Mouse (Mus musculus) lung, embryonic 16.5 days (tissue): Measurements from ENCODE around the gene Hspg2. TPM values are rescaled to one million over a fixed set of nuclear protein-coding genes. Genes with fewer than 3 reads are reported as not detected.

Experiments
- ATAC-seq: fragments of 200-750 bp; cut with Nextera tagmentation; 2 replicates; pipeline ENCODE4 v1.8.0; 2017; ENCODE audit warnings: low read depth, mild to moderate bottlenecking, moderate library complexity
- H3K27ac ChIP-seq: fragments of 300-500 bp; sonication (generic); 2 replicates; pipeline ENCODE4 v1.5.1; 2014; ENCODE audit warnings: mild to moderate bottlenecking, control low read depth, low read length
- H3K27me3 ChIP-seq: fragments of 300-500 bp; sonication (generic); 2 replicates; pipeline ENCODE4 v1.6.1; 2014; ENCODE audit warnings: low read depth, low read length, mixed read lengths; ENCODE audit not compliant: control insufficient read depth, insufficient read depth
- H3K36me3 ChIP-seq: fragments of 300-500 bp; sonication (generic); 2 replicates; pipeline ENCODE4 v1.6.1; 2014; ENCODE audit warnings: low read length; ENCODE audit not compliant: control insufficient read depth, insufficient read depth
- H3K4me1 ChIP-seq: fragments of 300-500 bp; sonication (generic); replicated peaks from 2 replicates; pipeline ENCODE4 v1.6.1; 2014; ENCODE audit warnings: low read length, mixed read lengths; ENCODE audit not compliant: control insufficient read depth, insufficient read depth
- H3K4me2 ChIP-seq: fragments of 300-500 bp; sonication (generic); 2 replicates; pipeline ENCODE4 v1.6.1; 2014; ENCODE audit warnings: low read depth, low read length, control low read depth
- H3K4me3 ChIP-seq: fragments of 300-500 bp; sonication (generic); 2 replicates; pipeline ENCODE4 v1.5.1; 2014; ENCODE audit warnings: mild to moderate bottlenecking, low read length, control low read depth
- H3K9ac ChIP-seq: fragments of 300-500 bp; sonication (generic); 2 replicates; pipeline ENCODE4 v1.6.1; 2014; ENCODE audit warnings: low read length, control low read depth
- H3K9me3 ChIP-seq: fragments of 300-500 bp; sonication (generic); 2 replicates; pipeline ENCODE4 v1.6.1; 2016; ENCODE audit warnings: low read length; ENCODE audit not compliant: control insufficient read depth
- WGBS: fragments of 180-500 bp; shearing (Covaris S2); extraction: QIAGEN DNeasy Blood & Tissue Kit; methylation state at CpG from one replicate; pipeline ENCODE4 v1.1.7; 2014; 5-methylcytosine and 5-hydroxymethylcytosine counted together
- polyA plus RNA-seq: library from polyadenylated mRNA; unstranded; fragments of >200 nt; fragmentation: Nextera tagmentation; extraction: Ambion mirVana; gene quantifications from 2 replicates; pipeline ENCODE4 v1.2.1, GENCODE M21; 2015

The Hspg2 gene
- polyA plus RNA-seq, 1 experiment from 2014 or later: 35.2 TPM

GRCm38 (mm10) chr4:137502183-137502582 lies 33.6 kb downstream of the Hspg2 start:
- peaks cover 26% of the 10 kb centered on the region for H3K4me1 ChIP-seq
- no peaks in the 10 kb centered on the region for H3K27me3 ChIP-seq
- H3K36me3 ChIP-seq: peaks cover 5% of the 10 kb centered on the region

GRCm38 (mm10) chr4:137502801-137503200 lies 34.2 kb downstream of the Hspg2 start:
- WGBS: 75% methylated on average over 7 of the region's 7 CpGs
- Histone ChIP-seq H3K9me3 (no peaks in the 10 kb centered on the region), H3K4me1 (peaks cover 20% of the 10 kb centered on the region), H3K9ac (no peak overlapping the region), H3K36me3 (peaks cover 5% of the 10 kb centered on the region), H3K27ac (no peak overlapping the region), H3K4me2 (no peak overlapping the region), H3K4me3 (no peak overlapping the region), H3K27me3 (no peaks in the 10 kb centered on the region)
- ATAC-seq: no peak

More at GRCm38 (mm10) chr4:137502183-137502582, 33.6 kb downstream of the Hspg2 start:
- Histone ChIP-seq H3K9me3 (no peaks in the 10 kb centered on the region), H3K9ac (no peak overlapping the region), H3K4me2 (no peak overlapping the region), H3K4me3 (no peak overlapping the region), H3K27ac (no peak overlapping the region)
- 89% methylated on average over 10 of the region's 10 CpGs for WGBS
- no peak for ATAC-seq

- H3K27me3 ChIP-seq: no peaks in the 10 kb centered on the region
- H3K9ac ChIP-seq: no peak overlapping the region
- H3K4me2 ChIP-seq: no peak overlapping the region
- H3K4me1 ChIP-seq: peaks cover 12% of the 10 kb centered on the region
- ATAC-seq: peak; percentile 35
- H3K27ac ChIP-seq: no peak overlapping the region
- no peaks in the 10 kb centered on the region for H3K9me3 ChIP-seq
- peaks cover 9% of the 10 kb centered on the region for H3K36me3 ChIP-seq
- WGBS: 43% methylated on average over 6 of the region's 6 CpGs
- H3K4me3 ChIP-seq: no peak overlapping the region
These were observed 35.0 kb downstream of the Hspg2 start for GRCm38 (mm10) chr4:137503509-137503971.

GRCm38 (mm10) chr4:137506629-137507028 lies 38.1 kb downstream of the Hspg2 start:
- Histone ChIP-seq H3K27me3 (no peaks in the 10 kb centered on the region), H3K9me3 (no peaks in the 10 kb centered on the region), H3K4me2 (no peak overlapping the region), H3K9ac (no peak overlapping the region), H3K4me1 (peaks cover 5% of the 10 kb centered on the region), H3K36me3 (peaks cover 18% of the 10 kb centered on the region), H3K27ac (no peak overlapping the region; the same call in 1 of the 2 replicates), H3K4me3 (no peak overlapping the region)
- no peak for ATAC-seq
- WGBS: 65% methylated on average over 10 of the region's 10 CpGs

GRCm38 (mm10) chr4:137509528-137509927 lies 41.0 kb downstream of the Hspg2 start:
- 0 out of 2 replicates have a peak, but pooled peaks have one; percentile 29 for ATAC-seq
- Histone ChIP-seq H3K27me3 (no peaks in the 10 kb centered on the region), H3K36me3 (peaks cover 27% of the 10 kb centered on the region), H3K9me3 (no peaks in the 10 kb centered on the region), H3K27ac (no peak overlapping the region), H3K9ac (no peak overlapping the region), H3K4me3 (no peak overlapping the region), H3K4me2 (no peak overlapping the region), H3K4me1 (peaks cover 3% of the 10 kb centered on the region)
- 79% methylated on average over 9 of the region's 9 CpGs for WGBS

GRCm38 (mm10) chr4:137510021-137510696 lies 41.6 kb downstream of the Hspg2 start:
- no peaks in the 10 kb centered on the region for H3K27me3 ChIP-seq
- no peaks in the 10 kb centered on the region for H3K9me3 ChIP-seq
- H3K27ac ChIP-seq: no peak overlapping the region
- no peak overlapping the region for H3K9ac ChIP-seq
- 87% methylated on average over 15 of the region's 15 CpGs for whole genome bisulfite sequencing
- no peak for ATAC-seq
- H3K36me3 ChIP-seq: peaks cover 27% of the 10 kb centered on the region
- H3K4me1 ChIP-seq: peaks cover 3% of the 10 kb centered on the region
- H3K4me2 ChIP-seq: no peak overlapping the region
- no peak overlapping the region for H3K4me3 ChIP-seq

GRCm38 (mm10) chr4:137512897-137513296 lies 44.3 kb downstream of the Hspg2 start:
- peaks cover 46% of the 10 kb centered on the region for H3K36me3 ChIP-seq
- H3K4me3 ChIP-seq: no peak overlapping the region

GRCm38 (mm10) chr4:137517989-137518691 lies 49.6 kb downstream of the Hspg2 start:
- Histone ChIP-seq H3K4me2 (no peak overlapping the region), H3K27me3 (no peaks in the 10 kb centered on the region), H3K27ac (no peak overlapping the region), H3K9ac (no peak overlapping the region), H3K36me3 (peaks cover 65% of the 10 kb centered on the region), H3K9me3 (no peaks in the 10 kb centered on the region), H3K4me3 (no peak overlapping the region), H3K4me1 (no peaks in the 10 kb centered on the region)
- 74% methylated on average over 36 of the region's 36 CpGs for WGBS
- peak; percentile 50 for ATAC-seq

More at GRCm38 (mm10) chr4:137512897-137513296, 44.3 kb downstream of the Hspg2 start:
- Histone ChIP-seq H3K4me2 (no peak overlapping the region), H3K27ac (no peak overlapping the region), H3K4me1 (no peaks in the 10 kb centered on the region), H3K27me3 (no peaks in the 10 kb centered on the region), H3K9me3 (no peaks in the 10 kb centered on the region), H3K9ac (no peak overlapping the region)
- 77% methylated on average over 6 of the region's 6 CpGs for WGBS
- ATAC-seq: no peak

- Histone ChIP-seq H3K4me2 (no peak overlapping the region), H3K27me3 (no peaks in the 10 kb centered on the region), H3K9ac (no peak overlapping the region), H3K9me3 (no peaks in the 10 kb centered on the region), H3K4me1 (no peaks in the 10 kb centered on the region), H3K36me3 (peaks cover 61% of the 10 kb centered on the region), H3K4me3 (no peak overlapping the region), H3K27ac (no peak overlapping the region)
- no peak for ATAC-seq
- WGBS: 93% methylated on average over 14 of the region's 14 CpGs
These were observed 50.2 kb downstream of the Hspg2 start for GRCm38 (mm10) chr4:137518746-137519145.
